10 mouse cellular contexts compared by ENCODE assay signal in the genomic region with DNA sequence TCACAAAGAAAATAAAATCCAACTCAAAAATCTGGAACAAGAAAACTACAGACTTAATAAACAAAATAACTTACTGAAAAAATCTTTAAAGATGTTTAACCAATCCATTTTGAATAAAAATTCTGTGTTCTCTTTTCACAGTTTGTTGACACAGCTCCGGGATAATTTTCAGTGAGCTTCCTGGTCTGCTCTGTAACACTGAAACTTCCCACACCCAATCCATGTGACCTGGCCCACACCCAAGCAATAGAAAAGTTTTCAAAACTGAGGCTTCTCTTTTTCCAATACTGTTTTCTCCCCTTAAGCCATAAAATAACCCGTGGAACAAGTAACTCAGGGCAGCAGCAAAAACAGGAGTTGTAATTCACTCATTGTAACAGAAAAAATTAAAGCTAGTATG. TPM values are rescaled to one million over a fixed set of nuclear protein-coding genes. Genes with fewer than 3 reads are reported as not detected.
A peak's percentile ranks its signal among the peaks of the same experiment; 100 is the strongest.
DNase-seq lines count a peak whose midpoint lies in the region; ATAC-seq and TF ChIP-seq lines count a peak whose summit lies in the region.
"Had no signal": no experiment of that assay in that cellular context is flagged by ENCODE, and none has a peak within 500 bp of the region (broad histone marks: within the 10 kb centered on the region; RNA-seq: fewer than 3 reads in every experiment).

No protein-coding gene starts in this region.

- intact Hi-C loops in heart, postnatal 10 days (cut with DNase I) = loop anchor here (5.0 kb wide), 3 partner anchors 41 to 136 kb away; a partner anchor contains a TSS

- no peak overlapping the region; the same call in 1 of the 2 replicates for H3K27ac ChIP-seq in lung, embryonic 15.5 days
- H3K27ac ChIP-seq in hindbrain, postnatal 0 days = no peak overlapping the region
- no peak overlapping the region for H3K27ac ChIP-seq in midbrain, embryonic 15.5 days

- no peak overlapping the region for H3K9ac ChIP-seq in lung, embryonic 15.5 days
- no peak overlapping the region for H3K9ac ChIP-seq in hindbrain, postnatal 0 days (replicated peaks; ENCODE audit: low read length)
- no peak overlapping the region for H3K9ac ChIP-seq in midbrain, embryonic 15.5 days

- peaks cover 3% of the 10 kb centered on the region; the same call in 1 of the 2 replicates for H3K4me1 ChIP-seq in lung, embryonic 15.5 days
- H3K4me1 ChIP-seq in hindbrain, postnatal 0 days (ENCODE audit: insufficient read depth, low read length) = no peaks in the 10 kb centered on the region; the same call in 1 of the 2 replicates
- H3K4me1 ChIP-seq in midbrain, embryonic 15.5 days = no peaks in the 10 kb centered on the region

- peaks cover under 1% of the 10 kb centered on the region; the same call in 1 of the 2 replicates for H3K36me3 ChIP-seq in lung, embryonic 15.5 days
- no peaks in the 10 kb centered on the region; the same call in 1 of the 2 replicates for H3K36me3 ChIP-seq in hindbrain, postnatal 0 days (ENCODE audit: insufficient read depth, low read length)
- no peaks in the 10 kb centered on the region for H3K36me3 ChIP-seq in midbrain, embryonic 15.5 days (replicated peaks)

- H3K9me3 ChIP-seq in lung, embryonic 15.5 days = no peaks in the 10 kb centered on the region
- H3K9me3 ChIP-seq in hindbrain, postnatal 0 days (ENCODE audit: low read length) = no peaks in the 10 kb centered on the region
- H3K9me3 ChIP-seq in midbrain, embryonic 15.5 days = no peaks in the 10 kb centered on the region

- H3K27me3 ChIP-seq in lung, embryonic 15.5 days = no peaks in the 10 kb centered on the region
- H3K27me3 ChIP-seq in hindbrain, postnatal 0 days (ENCODE audit: insufficient read depth, low read length) = no peaks in the 10 kb centered on the region
- no peaks in the 10 kb centered on the region for H3K27me3 ChIP-seq in midbrain, embryonic 15.5 days (replicated peaks)
- H3K27me3 ChIP-seq: Patski had no signal

- DNase-seq in urinary bladder, postnatal 36 days (ENCODE audit: low spot score in 2 of 2) = peak; percentile 43 to 84
- no peak for DNase-seq in urinary bladder, adult 2 months (ENCODE audit: low spot score)
- DNase-seq in heart, postnatal 10 days = peak; percentile 68 to 80
- no peak for DNase-seq in hindbrain, postnatal 0 days (ENCODE audit: low spot score)
- DNase-seq in frontal cortex, postnatal 36 days (ENCODE audit: low spot score in 2 of 2) = no peak
- DNase-seq: cerebellum, postnatal 36 days; thymus, postnatal 4 days had no signal

- no peak for TF ChIP-seq CTCF in hindbrain, postnatal 0 days (IDR thresholded peaks at IDR 0.05; ENCODE audit: low read depth)

- WGBS in lung, embryonic 15.5 days = 25% methylated on average over 2 of the region's 2 CpGs
- 56% methylated on average over 2 of the region's 2 CpGs for WGBS in hindbrain, postnatal 0 days
- WGBS in midbrain, embryonic 15.5 days = 85% methylated on average over 2 of the region's 2 CpGs

- ATAC-seq in lung, embryonic 15.5 days (ENCODE audit: borderline replicate concordance, extremely low read depth, low FRiP score, low TSS enrichment) = no peak
- no peak for ATAC-seq in hindbrain, postnatal 0 days
- no peak for ATAC-seq in midbrain, embryonic 15.5 days (replicated peaks)
- ATAC-seq: Patski had no signal

- no peak overlapping the region for H3K4me3 ChIP-seq in lung, embryonic 15.5 days
- no peak overlapping the region for H3K4me3 ChIP-seq in hindbrain, postnatal 0 days (ENCODE audit: low read length)
- no peak overlapping the region for H3K4me3 ChIP-seq in midbrain, embryonic 15.5 days

- H3K4me2 ChIP-seq in lung, embryonic 15.5 days = peak overlapping the region; percentile 20; the same call in 1 of the 2 replicates
- H3K4me2 ChIP-seq in hindbrain, postnatal 0 days (ENCODE audit: low read depth, low read length) = no peak overlapping the region
- H3K4me2 ChIP-seq in midbrain, embryonic 15.5 days = no peak overlapping the region

RNA-seq across cellular contexts. Expression of a gene that starts 20.1 kb away (rescaled TPM):
- 3.7 and 4.3 TPM in 2 replicates for polyA plus RNA-seq in urinary bladder, adult 2 months (2012; rRNA removed)
- 1 to 10 TPM; 2.2 to 4.4 TPM for total RNA-seq in heart, postnatal 10 days (2021)
- polyA plus RNA-seq in lung, embryonic 15.5 days (2015; fragmentation: Nextera tagmentation; extraction: Ambion mirVana) = 1.4 and 1.5 TPM in 2 replicates
- total RNA-seq in hindbrain, postnatal 0 days (2014; rRNA removed) = 2.1 and 2.4 TPM in 2 replicates
- 2.3 and 2.7 TPM in 2 replicates for polyA plus RNA-seq in hindbrain, postnatal 0 days (2015; fragmentation: Nextera tagmentation; extraction: Ambion mirVana)
- polyA plus RNA-seq in midbrain, embryonic 15.5 days (2015; fragmentation: Nextera tagmentation; extraction: Ambion mirVana) = 0.43 and 0.52 TPM in 2 replicates

RNA-seq across cellular contexts. Expression of a gene that starts 39.3 kb away (rescaled TPM):
- 39.9 and 46.6 TPM in 2 replicates for polyA plus RNA-seq in urinary bladder, adult 2 months (2012; rRNA removed)
- 10 to 100 TPM; 56.7 to 65.8 TPM for total RNA-seq in heart, postnatal 10 days (2021)
- polyA plus RNA-seq in lung, embryonic 15.5 days (2015; fragmentation: Nextera tagmentation; extraction: Ambion mirVana) = 70.7 and 76.6 TPM in 2 replicates
- total RNA-seq in hindbrain, postnatal 0 days (2014; rRNA removed) = 8.7 and 10.6 TPM in 2 replicates
- 38.3 and 42.5 TPM in 2 replicates for polyA plus RNA-seq in hindbrain, postnatal 0 days (2015; fragmentation: Nextera tagmentation; extraction: Ambion mirVana)
- 52.4 and 53.6 TPM in 2 replicates for polyA plus RNA-seq in midbrain, embryonic 15.5 days (2015; fragmentation: Nextera tagmentation; extraction: Ambion mirVana)

Comparison
In these comparisons a context has a peak if more than half of its experiments do, and no peak if none do; other contexts are left out.
1. DNase-seq: peak in urinary bladder, postnatal 36 days (2 of 2) and heart, postnatal 10 days (2 of 2); none in urinary bladder, adult 2 months (single experiment), hindbrain, postnatal 0 days (single experiment) and frontal cortex, postnatal 36 days (0 of 2).